Mouse (Mus musculus): ENCODE data around the gene Ramp2. TPM values are rescaled to one million over a fixed set of nuclear protein-coding genes. Genes with fewer than 3 reads are reported as not detected.

Ramp2 gene
- total and polyA plus RNA-seq, 2 experiments from 2014 or later = 66.1 to 111 TPM

GRCm38 (mm10) chr11:101234124-101234523, 11.7 kb upstream of the Ramp2 start:
- H3K27ac ChIP-seq = no peak overlapping the region
- DNase-seq (ENCODE audit: low spot score) (no peak), ATAC-seq (no peak)
- no peak overlapping the region for H3K9ac ChIP-seq (replicated peaks; ENCODE audit: low read length)
- H3K4me3 ChIP-seq (ENCODE audit: low read length) = no peak overlapping the region
- no peaks in the 10 kb centered on the region for H3K9me3 ChIP-seq (ENCODE audit: low read length)
- H3K36me3 ChIP-seq (ENCODE audit: insufficient read depth, low read length) = no peaks in the 10 kb centered on the region
- no peak for TF ChIP-seq CTCF (IDR thresholded peaks at IDR 0.05; ENCODE audit: low read depth)
- no peaks in the 10 kb centered on the region for H3K27me3 ChIP-seq (ENCODE audit: insufficient read depth, low read length)
- no peak overlapping the region for H3K4me2 ChIP-seq (ENCODE audit: low read depth, low read length)
- no peaks in the 10 kb centered on the region for H3K4me1 ChIP-seq (ENCODE audit: insufficient read depth, low read length)

- Histone ChIP-seq H3K9ac (replicated peaks; ENCODE audit: low read length) (no peak overlapping the region), H3K4me1 (ENCODE audit: insufficient read depth, low read length) (no peaks in the 10 kb centered on the region), H3K4me2 (ENCODE audit: low read depth, low read length) (no peak overlapping the region), H3K4me3 (ENCODE audit: low read length) (no peak overlapping the region), H3K27me3 (ENCODE audit: insufficient read depth, low read length) (no peaks in the 10 kb centered on the region), H3K9me3 (ENCODE audit: low read length) (no peaks in the 10 kb centered on the region), H3K27ac (no peak overlapping the region), H3K36me3 (ENCODE audit: insufficient read depth, low read length) (no peaks in the 10 kb centered on the region)
- DNase-seq (ENCODE audit: low spot score) = no peak
- TF ChIP-seq CTCF (IDR thresholded peaks at IDR 0.05; ENCODE audit: low read depth) = no peak
- no peak for ATAC-seq
Observed at GRCm38 (mm10) chr11:101235429-101235828, 10.4 kb upstream of the Ramp2 start.

GRCm38 (mm10) chr11:101236782-101237181, 9.0 kb upstream of the Ramp2 start:
- WGBS = 94% methylated on average over 5 of the region's 5 CpGs
- Histone ChIP-seq H3K9ac (replicated peaks; ENCODE audit: low read length) (no peak overlapping the region), H3K27ac (no peak overlapping the region), H3K27me3 (ENCODE audit: insufficient read depth, low read length) (no peaks in the 10 kb centered on the region), H3K36me3 (ENCODE audit: insufficient read depth, low read length) (no peaks in the 10 kb centered on the region), H3K9me3 (ENCODE audit: low read length) (no peaks in the 10 kb centered on the region), H3K4me1 (ENCODE audit: insufficient read depth, low read length) (no peaks in the 10 kb centered on the region), H3K4me2 (ENCODE audit: low read depth, low read length) (no peak overlapping the region), H3K4me3 (ENCODE audit: low read length) (no peak overlapping the region)
- TF ChIP-seq CTCF (IDR thresholded peaks at IDR 0.05; ENCODE audit: low read depth) = no peak
- ATAC-seq (no peak), DNase-seq (ENCODE audit: low spot score) (no peak)

GRCm38 (mm10) chr11:101238071-101238647, 7.7 kb upstream of the Ramp2 start:
- Histone ChIP-seq H3K4me3 (ENCODE audit: low read length) (no peak overlapping the region), H3K4me1 (ENCODE audit: insufficient read depth, low read length) (no peaks in the 10 kb centered on the region), H3K36me3 (ENCODE audit: insufficient read depth, low read length) (no peaks in the 10 kb centered on the region), H3K9me3 (ENCODE audit: low read length) (no peaks in the 10 kb centered on the region), H3K27me3 (ENCODE audit: insufficient read depth, low read length) (no peaks in the 10 kb centered on the region), H3K9ac (replicated peaks; ENCODE audit: low read length) (0 out of 2 replicates have a peak overlapping the region, but pooled peaks have one; percentile 13), H3K27ac (peak overlapping the region; percentile 59), H3K4me2 (ENCODE audit: low read depth, low read length) (no peak overlapping the region)
- ATAC-seq (peak; percentile 49; the same call in 1 of the 2 replicates), DNase-seq (ENCODE audit: low spot score) (peak; percentile 53)
- WGBS = 35% methylated on average over 5 of the region's 5 CpGs
- no peak for TF ChIP-seq CTCF (IDR thresholded peaks at IDR 0.05; ENCODE audit: low read depth)

- TF ChIP-seq CTCF (IDR thresholded peaks at IDR 0.05; ENCODE audit: low read depth) = no peak
- Histone ChIP-seq H3K4me1 (ENCODE audit: insufficient read depth, low read length) (0 out of 2 replicates have a peak, but pooled peaks cover 4% of the 10 kb centered on the region), H3K9me3 (ENCODE audit: low read length) (no peaks in the 10 kb centered on the region), H3K9ac (replicated peaks; ENCODE audit: low read length) (no peak overlapping the region), H3K4me2 (ENCODE audit: low read depth, low read length) (no peak overlapping the region), H3K4me3 (ENCODE audit: low read length) (no peak overlapping the region), H3K36me3 (ENCODE audit: insufficient read depth, low read length) (no peaks in the 10 kb centered on the region), H3K27ac (no peak overlapping the region), H3K27me3 (ENCODE audit: insufficient read depth, low read length) (no peaks in the 10 kb centered on the region)
- 48% methylated on average over 4 of the region's 4 CpGs for WGBS
- ATAC-seq = no peak
- no peak for DNase-seq (ENCODE audit: low spot score)
Observed at GRCm38 (mm10) chr11:101245071-101245470, 757 bp upstream of the Ramp2 start.

GRCm38 (mm10) chr11:101246702-101247012, 829 bp downstream of the Ramp2 start:
- H3K4me3 ChIP-seq (ENCODE audit: low read length) = peak overlapping the region; percentile 66
- no peaks in the 10 kb centered on the region for H3K27me3 ChIP-seq (ENCODE audit: insufficient read depth, low read length)
- TF ChIP-seq CTCF (IDR thresholded peaks at IDR 0.05; ENCODE audit: low read depth) = no peak
- H3K36me3 ChIP-seq (ENCODE audit: insufficient read depth, low read length) = no peaks in the 10 kb centered on the region
- DNase-seq (ENCODE audit: low spot score) (no peak), ATAC-seq (no peak; the same call in 1 of the 2 replicates)
- peak overlapping the region; percentile 64 for H3K27ac ChIP-seq
- 4% methylated on average over 7 of the region's 7 CpGs for WGBS
- no peaks in the 10 kb centered on the region for H3K9me3 ChIP-seq (ENCODE audit: low read length)
- H3K4me1 ChIP-seq (ENCODE audit: insufficient read depth, low read length) = 0 out of 2 replicates have a peak, but pooled peaks cover 4% of the 10 kb centered on the region
- H3K9ac ChIP-seq (replicated peaks; ENCODE audit: low read length) = peak overlapping the region; percentile 67
- peak overlapping the region; percentile 95 for H3K4me2 ChIP-seq (ENCODE audit: low read depth, low read length)

- no peaks in the 10 kb centered on the region for H3K36me3 ChIP-seq (ENCODE audit: insufficient read depth, low read length)
- H3K4me3 ChIP-seq (ENCODE audit: low read length) = peak overlapping the region; percentile 66; the same call in 1 of the 2 replicates
- ATAC-seq (no peak), DNase-seq (ENCODE audit: low spot score) (no peak)
- WGBS = 83% methylated on average over 6 of the region's 6 CpGs
- H3K9me3 ChIP-seq (ENCODE audit: low read length) = no peaks in the 10 kb centered on the region
- H3K27ac ChIP-seq = peak overlapping the region; percentile 37; the same call in 1 of the 2 replicates
- H3K9ac ChIP-seq (replicated peaks; ENCODE audit: low read length) = no peak overlapping the region
- H3K4me2 ChIP-seq (ENCODE audit: low read depth, low read length) = peak overlapping the region; percentile 95
- no peak for TF ChIP-seq CTCF (IDR thresholded peaks at IDR 0.05; ENCODE audit: low read depth)
- H3K4me1 ChIP-seq (ENCODE audit: insufficient read depth, low read length) = 0 out of 2 replicates have a peak, but pooled peaks cover 4% of the 10 kb centered on the region
- H3K27me3 ChIP-seq (ENCODE audit: insufficient read depth, low read length) = no peaks in the 10 kb centered on the region
Observed at GRCm38 (mm10) chr11:101247521-101248030, 1.7 kb downstream of the Ramp2 start.

Measured in hindbrain, postnatal 0 days (tissue).